ENCODE assay signal across 33 mouse cellular contexts in the genomic region with DNA sequence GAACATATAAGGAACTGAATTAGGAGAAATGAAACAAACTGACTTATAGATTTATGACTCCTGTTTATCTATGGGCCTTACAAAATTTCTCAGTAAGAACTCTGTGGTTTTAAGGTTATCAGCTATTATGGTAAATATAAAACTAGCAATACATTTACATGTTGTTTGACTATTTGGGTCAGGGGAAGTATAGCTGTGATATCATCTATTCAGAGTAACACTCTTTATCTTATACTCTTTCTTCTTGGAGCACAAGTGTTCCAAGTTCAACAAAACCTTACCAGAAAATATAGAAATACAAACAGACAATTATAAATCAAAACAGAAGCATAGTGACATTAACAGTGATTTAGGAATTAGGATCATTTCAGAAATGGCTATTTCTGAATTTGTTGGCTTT.
"Had no signal": no experiment of that assay in that cellular context is flagged by ENCODE, and none has a peak within 500 bp of the region (broad histone marks: within the 10 kb centered on the region; RNA-seq: fewer than 3 reads in every experiment).

No protein-coding gene starts in this region.

- H3K27ac ChIP-seq: limb, embryonic 10.5 days; limb, embryonic 12.5 days; limb, embryonic 13.5 days; limb, embryonic 15.5 days; liver, embryonic 12.5 days; liver, embryonic 13.5 days; liver, embryonic 14.5 days; liver, embryonic 15.5 days; lung, embryonic 15.5 days; macrophage; midbrain, embryonic 10.5 days; midbrain, embryonic 12.5 days; midbrain, embryonic 13.5 days; midbrain, embryonic 15.5 days; neural tube, embryonic 12.5 days; neural tube, embryonic 13.5 days had no signal

- ATAC-seq: liver, embryonic 12.5 days; liver, postnatal 0 days; lung, postnatal 0 days; midbrain, embryonic 13.5 days; midbrain, embryonic 15.5 days; midbrain, embryonic 16.5 days had no signal

- H3K9me3 ChIP-seq: limb, embryonic 10.5 days; limb, embryonic 12.5 days; limb, embryonic 13.5 days; limb, embryonic 15.5 days; liver, embryonic 12.5 days; liver, embryonic 13.5 days; liver, embryonic 15.5 days; lung, embryonic 15.5 days; midbrain, embryonic 10.5 days; midbrain, embryonic 12.5 days; midbrain, embryonic 13.5 days; midbrain, embryonic 15.5 days; neural tube, embryonic 12.5 days; neural tube, embryonic 13.5 days had no signal

- H3K9ac ChIP-seq: limb, embryonic 12.5 days; limb, embryonic 13.5 days; limb, embryonic 15.5 days; liver, embryonic 12.5 days; liver, embryonic 13.5 days; liver, embryonic 14.5 days; liver, embryonic 15.5 days; liver, postnatal 0 days; lung, embryonic 14.5 days; lung, embryonic 15.5 days; midbrain, embryonic 12.5 days; midbrain, embryonic 13.5 days; midbrain, embryonic 15.5 days; neural tube, embryonic 12.5 days; neural tube, embryonic 13.5 days had no signal

- H3K4me2 ChIP-seq: limb, embryonic 12.5 days; limb, embryonic 13.5 days; limb, embryonic 15.5 days; liver, embryonic 11.5 days; liver, embryonic 12.5 days; liver, embryonic 13.5 days; liver, embryonic 15.5 days; lung, embryonic 14.5 days; lung, embryonic 15.5 days; midbrain, embryonic 11.5 days; midbrain, embryonic 12.5 days; midbrain, embryonic 13.5 days; midbrain, embryonic 15.5 days; neural tube, embryonic 12.5 days; neural tube, embryonic 13.5 days had no signal

- H3K27me3 ChIP-seq: limb, embryonic 12.5 days; limb, embryonic 13.5 days; limb, embryonic 15.5 days; liver, embryonic 12.5 days; liver, embryonic 13.5 days; liver, embryonic 15.5 days; lung, embryonic 15.5 days; megakaryocyte, embryonic 14.5 days; midbrain, embryonic 12.5 days; midbrain, embryonic 13.5 days; midbrain, embryonic 15.5 days; neural tube, embryonic 12.5 days; neural tube, embryonic 13.5 days had no signal

- H3K4me1 ChIP-seq: limb, embryonic 10.5 days; limb, embryonic 12.5 days; limb, embryonic 13.5 days; limb, embryonic 15.5 days; liver, embryonic 12.5 days; liver, embryonic 13.5 days; liver, embryonic 15.5 days; lung, embryonic 15.5 days; megakaryocyte, embryonic 14.5 days; midbrain, embryonic 10.5 days; midbrain, embryonic 12.5 days; midbrain, embryonic 13.5 days; midbrain, embryonic 15.5 days; neural tube, embryonic 12.5 days; neural tube, embryonic 13.5 days had no signal

- H3K4me3 ChIP-seq: limb, embryonic 10.5 days; limb, embryonic 12.5 days; limb, embryonic 13.5 days; limb, embryonic 15.5 days; liver, embryonic 12.5 days; liver, embryonic 13.5 days; liver, embryonic 15.5 days; lung, embryonic 15.5 days; megakaryocyte, embryonic 14.5 days; midbrain, embryonic 10.5 days; midbrain, embryonic 12.5 days; midbrain, embryonic 13.5 days; midbrain, embryonic 15.5 days; myocyte; neural tube, embryonic 12.5 days; neural tube, embryonic 13.5 days had no signal

- H3K36me3 ChIP-seq: limb, embryonic 10.5 days; limb, embryonic 12.5 days; limb, embryonic 13.5 days; limb, embryonic 15.5 days; liver, embryonic 12.5 days; liver, embryonic 13.5 days; liver, embryonic 15.5 days; lung, embryonic 15.5 days; midbrain, embryonic 10.5 days; midbrain, embryonic 12.5 days; midbrain, embryonic 13.5 days; midbrain, embryonic 15.5 days; neural tube, embryonic 12.5 days; neural tube, embryonic 13.5 days had no signal

- DNase-seq: left cerebral cortex, postnatal 4 days; liver; liver, embryonic 13.5 days; liver, postnatal 0 days; lung, adult 18-20 months; lung, adult 2 months; lung, embryonic 14.5 days; lung, postnatal 10 days; lung, postnatal 14 days; lung, postnatal 36 days; lung, postnatal 4 days; midbrain, embryonic 14.5 days had no signal
